Mouse (Mus musculus) cerebellum, postnatal 25 days (tissue): ENCODE data around the gene Tacc2.
A peak's percentile ranks its signal among the peaks of the same experiment; 100 is the strongest.

Source experiments
- DNase-seq, 2 experiments: peaks; one replicate each; pipeline ENCODE4 v3.0.0; 2021; ENCODE audit warnings: mixed read lengths in 2 of 2

Tacc2 gene

DNA sequence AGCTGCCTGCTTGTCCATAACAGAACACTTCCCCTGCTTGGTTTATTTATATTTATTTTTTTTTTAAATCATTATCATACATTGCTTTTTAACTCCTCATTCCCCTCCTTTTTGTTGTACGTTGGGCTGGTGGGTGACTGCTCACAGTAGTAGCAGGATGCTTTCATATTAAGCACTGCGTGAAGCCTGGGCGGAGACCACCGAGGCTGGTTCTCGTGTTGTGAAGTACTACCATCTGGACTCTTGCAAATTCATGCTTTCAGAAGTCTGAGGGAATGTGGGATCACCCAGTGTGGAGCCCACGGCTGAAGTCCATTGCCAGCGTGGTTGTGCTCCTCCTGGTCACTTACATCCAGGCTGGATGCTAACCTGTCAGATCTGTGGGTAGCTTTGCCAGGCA lies 154.6 kb downstream of the Tacc2 start:
- no peak for DNase-seq

DNA sequence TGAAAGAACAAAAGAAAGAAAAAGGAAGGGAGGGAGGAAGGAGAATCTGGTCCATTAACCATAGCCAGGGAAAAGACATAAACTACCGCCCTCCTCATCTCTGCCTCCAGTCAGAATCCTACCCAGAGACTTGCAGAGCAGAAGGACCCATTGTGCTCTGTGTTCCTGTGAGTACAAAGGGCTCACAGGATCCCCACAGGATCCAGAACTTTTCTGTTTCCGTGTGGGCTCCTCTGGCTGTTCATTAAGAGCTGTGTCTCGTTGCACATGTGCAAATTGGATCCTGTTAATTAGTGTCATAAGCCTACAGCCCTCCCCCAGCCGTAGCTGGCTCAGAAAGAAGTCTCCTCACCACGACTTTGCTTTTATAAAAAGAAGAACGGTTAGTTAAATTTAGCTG lies 155.7 kb downstream of the Tacc2 start:
- DNase-seq: no peak

DNA sequence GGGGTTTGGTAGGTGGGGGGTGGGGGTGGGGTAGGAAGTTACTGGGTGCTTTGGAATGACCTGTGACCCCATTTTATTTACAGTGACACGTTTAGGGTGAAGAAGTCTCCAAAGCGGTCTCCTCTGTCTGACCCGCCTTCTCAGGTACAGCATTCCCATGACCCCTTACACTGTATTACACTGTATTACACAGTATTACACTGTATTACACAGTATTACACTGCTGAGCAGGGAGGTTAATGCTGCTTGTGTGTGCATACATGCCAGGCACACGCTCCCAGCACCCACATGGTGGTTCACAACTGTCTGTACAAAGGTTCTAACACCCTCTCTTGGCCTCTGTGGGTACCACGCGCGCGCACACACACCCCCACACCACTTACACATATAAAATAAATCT lies 156.2 kb downstream of the Tacc2 start:
- DNase-seq: no peak

GRCm38 (mm10) chr7:130734195-130734787 lies 157.1 kb downstream of the Tacc2 start:
- DNase-seq: peak in 1 of 2 experiments; percentile 7

- no peak for DNase-seq
These were observed 163.9 kb downstream of the Tacc2 start for GRCm38 (mm10) chr7:130741099-130741498.

DNA sequence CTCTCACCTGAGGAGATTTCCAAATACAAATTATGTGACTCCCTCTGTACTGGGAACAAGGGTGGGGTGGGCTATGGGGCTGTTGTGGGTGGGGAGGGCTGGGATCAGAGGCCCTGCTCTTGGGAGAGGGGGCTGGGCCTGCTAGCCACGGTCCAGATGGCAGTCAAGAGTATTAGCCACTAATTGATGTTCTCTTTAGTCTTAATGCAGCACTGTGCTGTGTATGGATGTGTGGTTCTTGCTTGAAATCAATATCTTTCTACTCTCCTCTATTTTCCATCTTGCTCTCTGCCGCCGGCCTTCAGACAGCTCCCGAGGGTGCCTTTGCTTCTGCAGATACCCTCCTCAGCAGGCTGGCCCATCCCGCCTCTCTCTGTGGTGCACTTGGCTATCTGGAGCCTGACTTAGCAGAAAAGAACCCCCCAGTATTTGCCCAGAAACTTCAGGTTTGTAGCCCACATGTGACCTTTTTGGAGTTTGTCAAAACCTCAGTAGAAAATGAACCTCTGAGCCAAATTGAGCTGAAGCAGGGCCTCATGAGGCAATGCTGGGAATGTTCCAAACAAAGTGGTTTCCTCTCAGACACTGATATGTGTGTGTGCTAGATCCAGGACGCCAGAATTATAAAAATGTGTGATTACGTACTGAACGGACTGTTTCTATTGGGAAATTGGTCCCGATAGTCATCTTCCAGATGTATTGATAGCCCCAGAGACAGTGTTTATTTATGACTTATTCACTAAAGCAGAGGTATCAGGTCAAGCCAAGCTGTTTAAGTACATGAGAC lies 166.2 kb downstream of the Tacc2 start:
- no peak for DNase-seq

- no peak for DNase-seq
These were observed 171.9 kb downstream of the Tacc2 start for GRCm38 (mm10) chr7:130749165-130749564.

- DNase-seq: no peak
These were observed 173.7 kb downstream of the Tacc2 start for GRCm38 (mm10) chr7:130750752-130751490.

GRCm38 (mm10) chr7:130751678-130752077 lies 174.4 kb downstream of the Tacc2 start:
- DNase-seq: no peak

DNA sequence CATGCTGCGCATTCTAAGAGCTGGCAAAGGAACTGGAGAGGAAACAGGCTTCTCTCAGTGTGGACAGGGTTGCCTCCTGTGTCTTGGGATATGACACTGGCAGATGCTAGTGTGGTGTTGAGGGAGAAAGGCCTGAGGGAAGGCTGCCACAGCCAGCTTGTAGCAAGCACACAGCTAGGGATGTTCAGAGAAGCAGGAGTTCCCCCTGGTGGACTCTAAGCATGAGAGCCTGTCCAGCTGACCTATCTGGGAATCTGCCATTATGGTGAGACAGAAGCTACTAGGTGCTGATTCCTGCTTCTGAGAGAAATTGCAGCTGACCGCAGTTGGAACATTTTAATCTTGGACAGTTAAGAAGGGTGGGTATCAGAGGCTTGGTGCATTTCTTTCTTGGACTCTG lies 177.6 kb downstream of the Tacc2 start:
- peak; percentile 42 to 57 for DNase-seq

DNA sequence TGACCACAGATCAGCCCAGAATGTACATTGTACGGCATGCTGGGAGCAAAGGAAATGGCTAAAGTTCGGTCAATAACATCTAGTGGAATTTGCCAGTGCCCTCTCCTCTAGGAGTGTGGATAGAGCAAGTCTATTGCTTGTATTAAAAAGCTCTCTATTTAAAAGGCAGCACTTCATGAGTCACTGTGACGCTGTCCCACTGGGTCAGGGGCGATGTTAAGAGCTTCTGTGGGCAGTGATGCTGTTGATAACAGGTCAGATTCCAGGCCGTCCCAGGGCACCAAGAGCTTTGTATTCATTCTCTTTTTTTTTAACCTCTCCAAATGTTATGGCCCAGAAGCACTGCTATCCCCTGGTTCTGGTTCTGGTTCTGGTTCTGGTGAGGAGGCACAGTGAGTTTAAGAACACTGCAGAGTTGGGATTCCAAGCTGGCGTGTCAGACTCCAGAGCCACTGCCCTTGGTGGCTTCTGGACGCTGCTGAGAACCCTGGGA lies 179.2 kb downstream of the Tacc2 start:
- DNase-seq: no peak

GRCm38 (mm10) chr7:130757326-130757865 lies 180.2 kb downstream of the Tacc2 start:
- no peak for DNase-seq

- peak; percentile 76 to 84 for DNase-seq
These were observed 185.0 kb downstream of the Tacc2 start for GRCm38 (mm10) chr7:130762071-130762897.

DNA sequence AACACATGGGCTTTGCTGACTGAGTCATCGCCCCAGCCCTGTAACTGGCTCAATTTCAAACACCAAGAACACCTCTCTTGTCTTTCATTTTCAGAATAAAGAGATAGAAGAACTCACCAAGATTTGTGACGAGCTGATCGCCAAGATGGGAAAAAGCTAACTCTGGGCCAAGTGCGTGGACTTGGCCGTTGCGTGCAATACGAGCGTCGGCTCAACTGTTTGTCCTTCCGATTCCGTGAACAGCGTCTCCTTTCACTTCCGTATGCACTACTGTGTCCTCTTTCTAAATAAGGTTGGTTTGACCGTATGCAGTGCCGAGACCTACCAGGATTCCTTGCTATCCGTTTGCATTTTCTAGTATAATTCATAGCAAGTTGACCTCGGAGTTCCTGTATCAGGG lies 186.9 kb downstream of the Tacc2 start:
- DNase-seq: no peak

DNA sequence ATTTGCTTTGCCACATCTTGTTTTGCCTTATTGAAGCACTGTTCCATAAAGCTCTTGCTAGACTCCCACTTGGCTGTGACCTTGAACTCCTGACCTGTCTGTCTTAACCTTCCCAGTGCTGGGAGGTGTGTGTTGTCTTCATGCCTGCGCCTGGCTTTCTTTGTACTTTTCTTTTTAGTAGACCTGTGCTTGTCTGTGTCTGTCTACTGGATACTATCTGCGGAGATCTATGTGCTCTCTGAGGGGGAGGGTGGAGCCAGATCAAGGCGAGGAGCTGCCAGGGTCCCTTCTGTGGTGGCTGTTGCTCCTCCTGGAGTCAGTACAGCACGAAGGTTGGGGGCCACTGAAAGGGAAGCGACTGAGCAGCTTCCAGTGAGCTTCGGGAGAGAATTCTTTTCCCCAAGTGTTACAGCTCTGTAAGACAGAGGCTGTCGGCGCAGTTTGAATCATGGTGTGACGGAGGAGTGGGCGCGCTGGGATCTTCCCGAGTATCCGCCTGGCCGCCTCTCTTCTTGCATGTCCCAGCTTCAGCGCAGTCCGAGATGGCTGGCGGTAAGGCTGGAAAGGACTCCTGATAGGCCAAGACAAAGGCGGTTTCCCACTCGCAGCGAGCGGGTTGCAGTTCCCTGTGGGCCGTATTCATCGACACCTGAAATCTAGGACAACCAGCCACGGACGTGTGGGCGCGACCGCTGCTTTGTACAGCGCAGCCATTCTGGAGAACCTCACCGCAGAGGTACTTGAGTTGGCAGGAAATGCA lies 189.4 kb downstream of the Tacc2 start:
- DNase-seq: peak; percentile 49 to 57

GRCm38 (mm10) chr7:130768151-130768550 lies 190.9 kb downstream of the Tacc2 start:
- no peak for DNase-seq

GRCm38 (mm10) chr7:130770707-130771106 lies 193.5 kb downstream of the Tacc2 start:
- peak; percentile 89 to 93 for DNase-seq

GRCm38 (mm10) chr7:130773171-130773830 lies 196.1 kb downstream of the Tacc2 start:
- DNase-seq: peak; percentile 29 to 60

GRCm38 (mm10) chr7:130773914-130774630 lies 196.8 kb downstream of the Tacc2 start, which contains the start of gene Btbd16:
TSS of gene Btbd16 (plus strand) at chr7:130774069.
- DNase-seq: no peak

GRCm38 (mm10) chr7:130780866-130781419 lies 203.7 kb downstream of the Tacc2 start:
- no peak for DNase-seq
